Mouse (Mus musculus) liver, embryonic 12.5 days (tissue): ENCODE measurements around the gene Smad6. TPM values are rescaled to one million over a fixed set of nuclear protein-coding genes. Genes with fewer than 3 reads are reported as not detected.
A peak's percentile ranks its signal among the peaks of the same experiment; 100 is the strongest.

Experiments
- ATAC-seq: fragments of 200-750 bp; cut with Nextera tagmentation; 2 replicates; pipeline ENCODE4 v1.8.0; 2017; ENCODE audit warnings: moderate number of reproducible peaks, mild to moderate bottlenecking, moderate library complexity
- H3K27ac ChIP-seq: fragments of 300-500 bp; sonication (generic); 2 replicates; pipeline ENCODE4 v1.5.1; 2016; ENCODE audit warnings: mild to moderate bottlenecking
- H3K27me3 ChIP-seq: fragments of 300-500 bp; sonication (generic); replicated peaks from 2 replicates; pipeline ENCODE4 v1.6.1; 2016; ENCODE audit warnings: mild to moderate bottlenecking, moderate library complexity
- H3K36me3 ChIP-seq: fragments of 300-500 bp; sonication (generic); 2 replicates; pipeline ENCODE4 v1.6.1; 2016; ENCODE audit warnings: mild to moderate bottlenecking, moderate library complexity
- H3K4me1 ChIP-seq: fragments of 300-500 bp; sonication (generic); 2 replicates; pipeline ENCODE4 v1.6.1; 2016
- H3K4me2 ChIP-seq: fragments of 300-500 bp; sonication (generic); 2 replicates; pipeline ENCODE4 v1.6.1; 2016; ENCODE audit warnings: mild to moderate bottlenecking, moderate library complexity
- H3K4me3 ChIP-seq: fragments of 300-500 bp; sonication (generic); 2 replicates; pipeline ENCODE4 v1.5.1; 2016; ENCODE audit warnings: mild to moderate bottlenecking, moderate library complexity
- H3K9ac ChIP-seq: fragments of 300-500 bp; sonication (generic); 2 replicates; pipeline ENCODE4 v1.6.1; 2016; ENCODE audit warnings: mild to moderate bottlenecking, moderate library complexity
- H3K9me3 ChIP-seq: fragments of 300-500 bp; sonication (generic); replicated peaks from 2 replicates; pipeline ENCODE4 v1.6.1; 2016; ENCODE audit warnings: mild to moderate bottlenecking, moderate library complexity
- WGBS: fragments of 180-500 bp; shearing (Covaris S2); methylation state at CpG from one replicate; pipeline ENCODE4 v1.1.7; 2016; ENCODE audit not compliant: insufficient replicate concordance; 5-methylcytosine and 5-hydroxymethylcytosine counted together
- polyA plus RNA-seq: library from polyadenylated mRNA; unstranded; fragments of >200 nt; fragmentation: Nextera tagmentation; extraction: Ambion mirVana; gene quantifications from 2 replicates; pipeline ENCODE4 v1.2.1, GENCODE M21; 2016

Smad6 gene
- polyA plus RNA-seq, 1 experiment from 2014 or later, result 11.7 TPM

GRCm38 (mm10) chr9:64020606-64021318 is 1.1 kb downstream of the Smad6 start:
- ATAC-seq, result no peak
- H3K36me3 ChIP-seq, result peaks cover 5% of the 10 kb centered on the region; the same call in 1 of the 2 replicates
- H3K4me3 ChIP-seq, result peak overlapping the region; percentile 66
- under 1% methylated on average over 86 of the region's 89 CpGs for WGBS
- H3K9me3 ChIP-seq, result no peaks in the 10 kb centered on the region
- H3K27ac ChIP-seq, result peak overlapping the region; percentile 94
- H3K4me2 ChIP-seq, result peak overlapping the region; percentile 98
- H3K9ac ChIP-seq, result peak overlapping the region; percentile 76
- H3K27me3 ChIP-seq, result peaks cover 41% of the 10 kb centered on the region
- peaks cover 97% of the 10 kb centered on the region for H3K4me1 ChIP-seq

GRCm38 (mm10) chr9:64020171-64020605 is 1.7 kb downstream of the Smad6 start:
- Histone ChIP-seq H3K4me1 (peaks cover 96% of the 10 kb centered on the region), H3K9ac (peak overlapping the region; percentile 76), H3K36me3 (peaks cover 5% of the 10 kb centered on the region; the same call in 1 of the 2 replicates), H3K27me3 (peaks cover 41% of the 10 kb centered on the region), H3K4me3 (peak overlapping the region; percentile 66), H3K9me3 (no peaks in the 10 kb centered on the region), H3K27ac (peak overlapping the region; percentile 94), H3K4me2 (peak overlapping the region; percentile 98)
- ATAC-seq, result no peak
- under 1% methylated on average over 47 of the region's 50 CpGs for WGBS

GRCm38 (mm10) chr9:64019036-64019886 is 2.6 kb downstream of the Smad6 start:
- Histone ChIP-seq H3K36me3 (peaks cover 8% of the 10 kb centered on the region; the same call in 1 of the 2 replicates), H3K9ac (peak overlapping the region; percentile 76), H3K9me3 (no peaks in the 10 kb centered on the region), H3K4me1 (peaks cover 94% of the 10 kb centered on the region), H3K27me3 (peaks cover 41% of the 10 kb centered on the region), H3K27ac (peak overlapping the region; percentile 94), H3K4me3 (peak overlapping the region; percentile 66), H3K4me2 (peak overlapping the region; percentile 98)
- ATAC-seq, result no peak
- 22% methylated on average over 10 of the region's 10 CpGs for WGBS

- peak; percentile 66 for ATAC-seq
These were observed 3.7 kb downstream of the Smad6 start for GRCm38 (mm10) chr9:64017861-64018793.

GRCm38 (mm10) chr9:64016648-64017400 is 5.0 kb downstream of the Smad6 start:
- H3K4me3 ChIP-seq, result peak overlapping the region; percentile 66
- peaks cover 77% of the 10 kb centered on the region for H3K4me1 ChIP-seq
- H3K36me3 ChIP-seq, result peaks cover 27% of the 10 kb centered on the region
- H3K9ac ChIP-seq, result peak overlapping the region; percentile 76
- peak; percentile 66 for ATAC-seq
- WGBS, result 2% methylated on average over 25 of the region's 25 CpGs
- H3K4me2 ChIP-seq, result peak overlapping the region; percentile 98
- H3K27ac ChIP-seq, result peak overlapping the region; percentile 94
- peaks cover 35% of the 10 kb centered on the region for H3K27me3 ChIP-seq
- H3K9me3 ChIP-seq, result peaks cover 2% of the 10 kb centered on the region

More at GRCm38 (mm10) chr9:64017861-64018793, 3.7 kb downstream of the Smad6 start:
- 2% methylated on average over 23 of the region's 23 CpGs for WGBS
- Histone ChIP-seq H3K4me1 (peaks cover 87% of the 10 kb centered on the region), H3K9me3 (no peaks in the 10 kb centered on the region), H3K27ac (peak overlapping the region; percentile 94), H3K9ac (peak overlapping the region; percentile 76), H3K36me3 (peaks cover 14% of the 10 kb centered on the region; the same call in 1 of the 2 replicates), H3K27me3 (peaks cover 41% of the 10 kb centered on the region), H3K4me3 (peak overlapping the region; percentile 66), H3K4me2 (peak overlapping the region; percentile 98)

- no peak overlapping the region for H3K9ac ChIP-seq
- H3K27me3 ChIP-seq, result peaks cover 28% of the 10 kb centered on the region
- H3K36me3 ChIP-seq, result peaks cover 34% of the 10 kb centered on the region
- peak overlapping the region; percentile 98 for H3K4me2 ChIP-seq
- H3K27ac ChIP-seq, result peak overlapping the region; percentile 94
- peaks cover 70% of the 10 kb centered on the region for H3K4me1 ChIP-seq
- H3K4me3 ChIP-seq, result peak overlapping the region; percentile 66; the same call in 1 of the 2 replicates
- 68% methylated on average over 7 of the region's 7 CpGs for WGBS
- H3K9me3 ChIP-seq, result peaks cover 9% of the 10 kb centered on the region
- ATAC-seq, result no peak
These were observed 5.8 kb downstream of the Smad6 start for GRCm38 (mm10) chr9:64016092-64016491.

GRCm38 (mm10) chr9:64014801-64015200 is 7.1 kb downstream of the Smad6 start:
- Histone ChIP-seq H3K36me3 (peaks cover 39% of the 10 kb centered on the region), H3K4me3 (no peak overlapping the region), H3K9ac (no peak overlapping the region), H3K27ac (peak overlapping the region; percentile 49; the same call in 1 of the 2 replicates), H3K4me1 (peaks cover 57% of the 10 kb centered on the region), H3K4me2 (no peak overlapping the region), H3K9me3 (peaks cover 9% of the 10 kb centered on the region), H3K27me3 (peaks cover 15% of the 10 kb centered on the region)
- no peak for ATAC-seq
- 65% methylated on average over 6 of the region's 6 CpGs for WGBS

GRCm38 (mm10) chr9:64011356-64011755 is 10.5 kb downstream of the Smad6 start:
- H3K4me2 ChIP-seq, result no peak overlapping the region
- peaks cover 9% of the 10 kb centered on the region for H3K9me3 ChIP-seq
- no peak overlapping the region for H3K9ac ChIP-seq
- ATAC-seq, result no peak
- H3K4me3 ChIP-seq, result no peak overlapping the region
- WGBS, result 94% methylated on average over 1 of the region's 1 CpGs
- H3K27me3 ChIP-seq, result no peaks in the 10 kb centered on the region
- H3K4me1 ChIP-seq, result peaks cover 22% of the 10 kb centered on the region
- H3K27ac ChIP-seq, result no peak overlapping the region
- peaks cover 56% of the 10 kb centered on the region for H3K36me3 ChIP-seq

- WGBS, result 48% methylated on average over 7 of the region's 7 CpGs
- H3K27ac ChIP-seq, result peak overlapping the region; percentile 47; the same call in 1 of the 2 replicates
- peaks cover 24% of the 10 kb centered on the region for H3K4me1 ChIP-seq
- peak; percentile 74 for ATAC-seq
- no peak overlapping the region for H3K4me3 ChIP-seq
- no peaks in the 10 kb centered on the region for H3K27me3 ChIP-seq
- peak overlapping the region; percentile 53; the same call in 1 of the 2 replicates for H3K9ac ChIP-seq
- peak overlapping the region; percentile 30 for H3K4me2 ChIP-seq
- no peaks in the 10 kb centered on the region for H3K9me3 ChIP-seq
- peaks cover 75% of the 10 kb centered on the region for H3K36me3 ChIP-seq
These were observed 18.9 kb downstream of the Smad6 start for GRCm38 (mm10) chr9:64002981-64003380.

- no peak overlapping the region for H3K27ac ChIP-seq
- H3K4me1 ChIP-seq, result peaks cover 32% of the 10 kb centered on the region
- H3K27me3 ChIP-seq, result no peaks in the 10 kb centered on the region
- whole genome bisulfite sequencing, result 71% methylated on average over 7 of the region's 7 CpGs
- H3K9ac ChIP-seq, result no peak overlapping the region
- peaks cover 69% of the 10 kb centered on the region for H3K36me3 ChIP-seq
- H3K9me3 ChIP-seq, result no peaks in the 10 kb centered on the region
- no peak overlapping the region for H3K4me2 ChIP-seq
- no peak for ATAC-seq
- no peak overlapping the region for H3K4me3 ChIP-seq
These were observed 20.8 kb downstream of the Smad6 start for GRCm38 (mm10) chr9:64001081-64001480.
